Mouse (Mus musculus): Measurements from ENCODE around the gene Fam83g. TPM values are rescaled to one million over a fixed set of nuclear protein-coding genes. Genes with fewer than 3 reads are reported as not detected.

Fam83g gene
- polyA plus RNA-seq, 1 experiment from 2014 or later, result 6.2 TPM

Other genes with a start within 250 kb of the Fam83g start
- 0.07 TPM in 2 replicates for gene Rnf112, start 230.0 kb upstream of the Fam83g start, polyA plus RNA-seq (2015; fragmentation: Nextera tagmentation; extraction: Ambion mirVana)
- gene Mfap4, start 198.7 kb upstream of the Fam83g start, polyA plus RNA-seq (2015; fragmentation: Nextera tagmentation; extraction: Ambion mirVana), result 6.7 and 9.9 TPM in 2 replicates
- gene Mapk7, start 189.7 kb upstream of the Fam83g start, polyA plus RNA-seq (2015; fragmentation: Nextera tagmentation; extraction: Ambion mirVana), result 6.5 and 7.2 TPM in 2 replicates
- gene B9d1, start 178.9 kb upstream of the Fam83g start, polyA plus RNA-seq (2015; fragmentation: Nextera tagmentation; extraction: Ambion mirVana), result 1.2 and 1.3 TPM in 2 replicates
- gene Epn2, start 104.4 kb upstream of the Fam83g start, polyA plus RNA-seq (2015; fragmentation: Nextera tagmentation; extraction: Ambion mirVana), result 2.0 and 2.8 TPM in 2 replicates
- gene Grap, start 30.8 kb upstream of the Fam83g start, polyA plus RNA-seq (2015; fragmentation: Nextera tagmentation; extraction: Ambion mirVana), result 4.8 TPM in 2 replicates
- gene Slc5a10, start 36.7 kb downstream of the Fam83g start, polyA plus RNA-seq (2015; fragmentation: Nextera tagmentation; extraction: Ambion mirVana), result not detected in 2 replicates
- gene Prpsap2, start 78.0 kb downstream of the Fam83g start, polyA plus RNA-seq (2015; fragmentation: Nextera tagmentation; extraction: Ambion mirVana), result 5.7 and 6.4 TPM in 2 replicates
- 2.3 and 3.3 TPM in 2 replicates for gene Ulk2, start 171.0 kb downstream of the Fam83g start, polyA plus RNA-seq (2015; fragmentation: Nextera tagmentation; extraction: Ambion mirVana)
- 7.3 and 7.7 TPM in 2 replicates for gene Akap10, start 246.2 kb downstream of the Fam83g start, polyA plus RNA-seq (2015; fragmentation: Nextera tagmentation; extraction: Ambion mirVana)